Mouse (Mus musculus) kidney, postnatal 0 days (tissue): ENCODE results near the gene Xpo6. TPM values are rescaled to one million over a fixed set of nuclear protein-coding genes. Genes with fewer than 3 reads are reported as not detected.
A peak's percentile ranks its signal among the peaks of the same experiment; 100 is the strongest.

Source experiments
- ATAC-seq: fragments of 200-750 bp; cut with Nextera tagmentation; replicated peaks from 2 replicates; pipeline ENCODE4 v1.8.0; 2017; ENCODE audit warnings: low read depth, moderate number of reproducible peaks, moderate TSS enrichment, moderate library complexity; ENCODE audit not compliant: low FRiP score
- DNase-seq: peaks from one replicate; pipeline ENCODE4 v3.0.0-alpha.2; 2016; ENCODE audit warnings: low spot score
- H3K27ac ChIP-seq: fragments of 300-500 bp; sonication (generic); 2 replicates; pipeline ENCODE4 v1.5.1; 2014; ENCODE audit warnings: mild to moderate bottlenecking
- H3K27me3 ChIP-seq: fragments of 300-500 bp; sonication (generic); 2 replicates; pipeline ENCODE4 v1.6.1; 2014; ENCODE audit warnings: low read length, mixed read lengths; ENCODE audit not compliant: insufficient read depth
- H3K36me3 ChIP-seq: fragments of 300-500 bp; sonication (generic); 2 replicates; pipeline ENCODE4 v1.6.1; 2014; ENCODE audit warnings: low read length, mixed read lengths; ENCODE audit not compliant: insufficient read depth
- H3K4me1 ChIP-seq: fragments of 300-500 bp; sonication (generic); replicated peaks from 2 replicates; pipeline ENCODE4 v1.6.1; 2014; ENCODE audit warnings: antibody characterized with exemption, low read length, mixed read lengths; ENCODE audit not compliant: insufficient read depth
- H3K4me2 ChIP-seq: fragments of 300-500 bp; sonication (generic); 2 replicates; pipeline ENCODE4 v1.6.1; 2014; ENCODE audit warnings: mild to moderate bottlenecking, low read length, moderate library complexity, mixed read lengths
- H3K4me3 ChIP-seq: fragments of 300-500 bp; sonication (generic); replicated peaks from 2 replicates; pipeline ENCODE4 v1.5.1; 2014; ENCODE audit warnings: low read depth, low read length
- H3K9ac ChIP-seq: fragments of 300-500 bp; sonication (generic); 2 replicates; pipeline ENCODE4 v1.6.1; 2014; ENCODE audit warnings: low read depth, low read length
- H3K9me3 ChIP-seq: fragments of 300-500 bp; sonication (generic); replicated peaks from 2 replicates; pipeline ENCODE4 v1.6.1; 2016; ENCODE audit warnings: low read length, inconsistent platforms, mixed read lengths
- CTCF ChIP-seq: IDR thresholded peaks from 2 replicates; pipeline ENCODE4 v1.5.1; 2016; ENCODE audit warnings: antibody characterized with exemption, low read depth, mild to moderate bottlenecking, moderate library complexity
- WGBS: fragments of 180-500 bp; shearing (Covaris S2); extraction: QIAGEN DNeasy Blood & Tissue Kit; methylation state at CpG from one replicate; pipeline ENCODE4 v1.1.7; 2014; 5-methylcytosine and 5-hydroxymethylcytosine counted together
- polyA plus RNA-seq: library from polyadenylated mRNA; unstranded; fragments of >200 nt; fragmentation: Nextera tagmentation; extraction: Ambion mirVana; gene quantifications from 2 replicates; pipeline ENCODE4 v1.2.1, GENCODE M21; 2015

The Xpo6 gene
- polyA plus RNA-seq, 1 experiment from 2014 or later = 31.5 TPM

DNA sequence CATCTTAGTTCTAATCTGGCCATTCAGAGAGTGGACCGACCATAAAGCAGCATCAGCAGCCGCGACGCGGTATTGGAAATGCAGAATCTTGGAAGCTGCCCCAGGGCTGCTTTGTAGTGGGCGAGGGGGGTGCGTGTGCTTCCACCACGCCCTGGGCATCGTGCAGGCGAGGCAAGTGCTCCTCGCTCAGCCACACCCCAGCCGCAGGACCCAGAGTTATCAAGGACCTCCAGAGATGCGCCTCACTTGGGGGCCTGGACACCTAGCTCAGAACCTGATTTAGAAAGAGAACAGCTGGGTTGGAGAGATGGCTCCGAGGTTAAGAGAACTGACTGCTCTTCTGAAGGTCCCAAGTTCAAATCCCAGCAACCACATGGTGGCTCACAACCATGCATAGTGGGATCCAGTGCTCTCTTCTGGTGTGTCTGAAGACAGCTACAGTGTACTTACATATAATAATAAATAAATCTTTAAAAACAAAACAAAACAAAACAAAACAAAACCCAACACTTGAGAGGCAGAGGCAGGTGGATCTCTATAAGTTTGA, 40.6 kb upstream of the Xpo6 start:
- 72% methylated on average over 14 of the region's 14 CpGs for WGBS
- no peak for TF ChIP-seq CTCF

DNA sequence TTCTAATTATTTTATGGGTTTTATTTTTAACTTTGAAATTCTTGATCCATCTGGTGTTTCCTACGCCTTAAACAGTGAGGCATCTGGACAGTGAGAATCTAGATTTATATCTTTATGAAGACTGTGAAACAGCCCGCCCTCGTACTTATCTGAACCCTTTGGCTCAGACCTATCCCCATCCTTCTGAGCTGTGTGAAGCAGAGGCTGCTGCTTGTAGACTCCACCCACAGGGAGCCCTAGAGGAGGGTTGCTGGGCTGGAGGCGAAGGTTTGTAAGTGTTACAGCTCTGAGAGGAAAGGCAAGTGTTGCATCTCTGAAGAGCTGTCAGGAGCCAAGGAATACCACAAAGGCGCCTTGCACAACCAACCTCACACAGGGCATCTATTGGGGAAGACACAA, 36.5 kb upstream of the Xpo6 start:
- no peak overlapping the region for H3K27ac ChIP-seq
- no peak for TF ChIP-seq CTCF
- DNase-seq (peak; percentile 18), ATAC-seq (no peak)
- 59% methylated on average over 5 of the region's 5 CpGs for WGBS
- H3K9ac ChIP-seq = no peak overlapping the region
- no peak overlapping the region for H3K4me2 ChIP-seq
- H3K4me1 ChIP-seq = no peaks in the 10 kb centered on the region
- H3K36me3 ChIP-seq = no peaks in the 10 kb centered on the region
- H3K9me3 ChIP-seq = no peaks in the 10 kb centered on the region
- no peak overlapping the region for H3K4me3 ChIP-seq
- no peaks in the 10 kb centered on the region for H3K27me3 ChIP-seq

More for the DNA sequence above, 40.6 kb upstream of the Xpo6 start:
- H3K27ac ChIP-seq = no peak overlapping the region
- H3K9me3 ChIP-seq = no peaks in the 10 kb centered on the region
- H3K9ac ChIP-seq = no peak overlapping the region
- no peak for DNase-seq
- ATAC-seq = no peak
- H3K4me1 ChIP-seq = no peaks in the 10 kb centered on the region
- H3K4me2 ChIP-seq = no peak overlapping the region
- no peak overlapping the region for H3K4me3 ChIP-seq
- no peaks in the 10 kb centered on the region for H3K36me3 ChIP-seq
- H3K27me3 ChIP-seq = no peaks in the 10 kb centered on the region

DNA sequence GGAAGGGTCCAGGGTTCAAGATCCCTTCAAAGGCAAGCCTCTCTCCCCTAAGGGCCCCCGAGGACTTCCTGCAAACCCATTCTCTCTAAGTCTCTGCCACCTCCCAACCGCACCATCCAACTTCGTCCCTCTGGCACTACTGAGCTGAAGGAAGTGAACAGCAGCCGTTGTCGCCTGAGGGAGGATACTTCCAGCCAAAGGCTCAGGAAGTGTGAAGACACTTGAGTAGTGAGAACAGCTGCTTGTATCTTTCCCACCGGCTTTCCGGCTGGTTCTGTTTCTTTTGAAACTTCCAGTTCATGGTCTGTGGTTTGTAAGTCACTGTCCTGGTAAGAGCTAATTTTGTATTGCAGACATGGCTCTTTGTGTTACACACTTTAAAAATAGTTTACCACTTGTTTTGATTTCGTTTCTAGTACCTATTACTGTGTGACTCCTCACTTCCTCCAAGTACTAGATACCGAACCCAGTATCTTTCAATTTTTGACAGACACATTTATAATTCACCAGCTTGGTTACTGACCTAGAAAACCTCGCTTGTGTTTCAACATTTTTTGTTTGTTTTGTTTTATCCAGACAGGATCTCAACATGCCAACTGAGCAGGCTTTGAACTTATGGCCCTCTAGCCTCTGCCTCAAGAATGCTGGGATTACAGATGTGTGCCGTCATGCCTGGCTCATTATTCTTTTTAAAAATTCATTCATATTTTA, 35.9 kb upstream of the Xpo6 start:
- no peak overlapping the region for H3K4me2 ChIP-seq
- TF ChIP-seq CTCF = no peak
- H3K36me3 ChIP-seq = no peaks in the 10 kb centered on the region
- ATAC-seq (no peak), DNase-seq (peak; percentile 34)
- WGBS = 31% methylated on average over 11 of the region's 11 CpGs
- H3K27ac ChIP-seq = peak overlapping the region; percentile 42; the same call in 1 of the 2 replicates
- no peak overlapping the region for H3K4me3 ChIP-seq
- H3K27me3 ChIP-seq = no peaks in the 10 kb centered on the region
- H3K9ac ChIP-seq = no peak overlapping the region
- no peaks in the 10 kb centered on the region for H3K4me1 ChIP-seq
- no peaks in the 10 kb centered on the region for H3K9me3 ChIP-seq

DNA sequence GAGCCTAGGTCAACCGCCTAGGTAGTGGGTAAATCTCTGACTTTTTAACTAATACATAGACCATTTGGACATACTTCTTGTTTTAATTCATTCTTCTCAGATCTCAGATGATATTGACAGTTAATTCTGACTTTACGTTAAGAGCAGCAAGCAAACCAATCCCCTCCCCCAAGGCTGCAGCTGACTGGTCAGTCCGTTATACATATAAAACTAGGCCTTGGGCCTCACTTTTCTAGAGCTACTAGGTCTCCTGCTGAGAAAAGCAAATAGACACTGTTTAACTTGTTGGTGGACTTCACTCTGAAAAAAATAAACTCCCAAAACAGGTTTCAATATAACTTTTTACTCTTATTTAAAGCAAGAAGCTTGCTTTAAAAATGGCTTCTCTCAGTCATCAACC, 34.3 kb upstream of the Xpo6 start:
- 81% methylated on average over 3 of the region's 3 CpGs for WGBS
- no peak for TF ChIP-seq CTCF

DNA sequence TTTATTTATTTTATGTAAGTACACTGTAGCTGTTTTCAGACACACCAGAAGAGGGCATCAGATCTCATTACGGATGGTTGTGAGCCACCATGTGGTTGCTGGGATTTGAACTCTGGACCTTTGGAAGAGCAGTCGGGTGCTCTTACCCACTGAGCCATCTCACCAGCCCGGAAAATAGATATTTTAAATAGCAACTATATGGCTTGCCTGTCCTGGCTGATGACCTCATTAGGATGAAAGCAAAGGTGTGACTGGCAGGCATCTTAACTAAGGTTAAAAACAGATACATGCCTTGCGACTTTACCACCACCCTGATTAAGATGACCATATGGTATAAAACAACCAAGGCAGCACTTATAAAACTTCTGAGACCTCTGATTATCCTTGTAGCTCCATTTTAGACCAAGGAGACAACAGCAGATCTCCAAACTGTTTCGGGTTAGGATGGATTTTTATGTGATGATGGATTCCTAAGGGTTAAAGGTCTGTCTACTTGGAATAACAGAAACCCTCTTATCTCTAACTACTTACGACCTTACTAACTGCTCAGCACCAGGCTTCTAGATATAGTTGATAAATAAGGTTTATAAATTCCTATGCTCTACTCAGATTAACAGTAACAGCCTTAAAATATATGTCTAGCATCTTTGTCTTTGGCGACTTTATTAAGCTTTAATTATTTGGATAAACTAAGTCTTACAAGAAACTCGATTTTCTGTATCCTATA, 32.2 kb upstream of the Xpo6 start:
- H3K4me2 ChIP-seq = no peak overlapping the region
- no peaks in the 10 kb centered on the region for H3K27me3 ChIP-seq
- H3K9me3 ChIP-seq = no peaks in the 10 kb centered on the region
- no peak overlapping the region for H3K27ac ChIP-seq
- no peak for ATAC-seq
- H3K9ac ChIP-seq = no peak overlapping the region
- WGBS = 67% methylated on average over 7 of the region's 8 CpGs
- no peak for TF ChIP-seq CTCF
- no peak for DNase-seq
- no peaks in the 10 kb centered on the region for H3K4me1 ChIP-seq
- no peak overlapping the region for H3K4me3 ChIP-seq
- H3K36me3 ChIP-seq = no peaks in the 10 kb centered on the region

More for the DNA sequence above, 34.3 kb upstream of the Xpo6 start:
- Histone ChIP-seq H3K4me1 (no peaks in the 10 kb centered on the region), H3K36me3 (no peaks in the 10 kb centered on the region), H3K9me3 (no peaks in the 10 kb centered on the region), H3K4me2 (no peak overlapping the region), H3K4me3 (no peak overlapping the region), H3K27ac (no peak overlapping the region), H3K9ac (no peak overlapping the region), H3K27me3 (no peaks in the 10 kb centered on the region)
- DNase-seq (no peak), ATAC-seq (no peak)

DNA sequence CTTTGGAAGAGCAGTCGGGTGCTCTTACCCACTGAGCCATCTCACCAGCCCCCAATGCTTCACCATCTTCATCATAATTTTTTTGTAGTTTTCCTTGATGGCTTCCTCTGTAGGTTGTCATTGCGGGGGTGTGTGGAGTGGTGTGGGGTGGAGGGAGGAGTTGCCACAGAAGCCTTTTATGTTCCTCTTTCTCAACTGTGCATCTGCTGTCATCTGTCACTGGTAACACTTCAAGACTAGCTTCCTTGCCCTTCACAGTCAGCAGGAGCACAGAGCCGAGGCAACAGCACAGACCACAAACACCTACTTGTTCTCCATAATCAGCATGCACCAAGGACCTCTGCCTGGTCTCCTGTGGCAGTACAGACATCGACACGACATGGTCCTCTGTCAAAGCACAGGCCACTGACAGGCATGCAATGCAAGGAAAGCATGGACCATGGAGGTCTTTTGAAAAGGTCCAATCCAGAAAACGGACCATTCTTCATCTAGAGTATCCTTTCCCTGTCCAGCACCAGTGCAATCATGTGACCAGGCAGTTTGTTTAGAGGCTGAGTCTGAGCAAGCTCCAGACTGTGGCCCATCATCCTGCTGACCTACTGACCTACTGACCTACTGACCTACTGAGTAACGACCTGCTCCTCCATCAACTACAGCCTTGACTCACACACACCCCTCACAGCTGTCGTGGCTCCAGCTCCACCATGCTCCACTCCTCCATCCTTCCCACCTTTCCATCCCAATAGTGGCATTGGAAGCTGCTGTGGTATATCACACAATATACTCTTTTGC, 30.3 kb upstream of the Xpo6 start:
- Histone ChIP-seq H3K36me3 (no peaks in the 10 kb centered on the region), H3K27ac (no peak overlapping the region), H3K4me1 (no peaks in the 10 kb centered on the region), H3K9ac (no peak overlapping the region), H3K9me3 (no peaks in the 10 kb centered on the region), H3K27me3 (no peaks in the 10 kb centered on the region), H3K4me3 (no peak overlapping the region), H3K4me2 (no peak overlapping the region)
- TF ChIP-seq CTCF = no peak
- ATAC-seq (no peak), DNase-seq (no peak)
- WGBS = 55% methylated on average over 8 of the region's 8 CpGs
